Mouse (Mus musculus): Measurements from ENCODE around the gene Nop53. TPM values are rescaled to one million over a fixed set of nuclear protein-coding genes. Genes with fewer than 3 reads are reported as not detected.

Gene Nop53
- polyA plus RNA-seq, 1 experiment: 147 TPM

DNA sequence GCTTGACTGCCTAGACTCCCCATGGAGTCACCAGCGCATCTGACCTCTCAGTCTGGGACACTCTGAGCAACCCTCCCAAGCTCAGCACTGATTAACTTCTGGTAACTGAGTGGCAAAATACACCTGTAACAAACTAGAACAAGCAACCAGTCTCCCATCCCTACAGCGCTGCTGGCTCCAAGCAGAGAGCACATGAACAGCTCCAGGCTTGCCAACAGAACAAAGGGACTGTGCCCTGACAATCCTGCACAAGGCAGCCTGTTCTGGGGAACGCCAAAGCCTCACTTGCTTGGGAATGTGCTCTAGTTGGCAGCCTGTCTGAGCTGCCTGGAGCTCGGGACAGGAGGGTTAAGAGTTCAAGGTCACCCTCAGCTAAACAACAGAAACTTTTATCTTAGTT lies 35.7 kb upstream of the Nop53 start:
- peaks cover 22% of the 10 kb centered on the region for H3K36me3 ChIP-seq (ENCODE audit: control insufficient read depth, insufficient read depth, low read length)
- no peaks in the 10 kb centered on the region for H3K27me3 ChIP-seq (ENCODE audit: control insufficient read depth, insufficient read depth, low read length)
- WGBS: 90% methylated on average over 4 of the region's 4 CpGs
- H3K27ac ChIP-seq (ENCODE audit: insufficient read depth, low read length): no peak overlapping the region
- H3K4me3 ChIP-seq (ENCODE audit: extremely low read depth, insufficient read depth, insufficient read length): no peak overlapping the region
- no peaks in the 10 kb centered on the region for H3K4me1 ChIP-seq (ENCODE audit: control insufficient read depth, insufficient read depth, insufficient read length)
- no peak for DNase-seq (ENCODE audit: low read depth in 1 of 2, low spot score in 2 of 2)
- TF ChIP-seq CTCF (IDR thresholded peaks at IDR 0.05; ENCODE audit: extremely low read depth, insufficient read depth, insufficient read length, insufficient replicate concordance) (no peak), POLR2A (IDR thresholded peaks at IDR 0.05; ENCODE audit: low read depth, low read length) (no peak)

DNA sequence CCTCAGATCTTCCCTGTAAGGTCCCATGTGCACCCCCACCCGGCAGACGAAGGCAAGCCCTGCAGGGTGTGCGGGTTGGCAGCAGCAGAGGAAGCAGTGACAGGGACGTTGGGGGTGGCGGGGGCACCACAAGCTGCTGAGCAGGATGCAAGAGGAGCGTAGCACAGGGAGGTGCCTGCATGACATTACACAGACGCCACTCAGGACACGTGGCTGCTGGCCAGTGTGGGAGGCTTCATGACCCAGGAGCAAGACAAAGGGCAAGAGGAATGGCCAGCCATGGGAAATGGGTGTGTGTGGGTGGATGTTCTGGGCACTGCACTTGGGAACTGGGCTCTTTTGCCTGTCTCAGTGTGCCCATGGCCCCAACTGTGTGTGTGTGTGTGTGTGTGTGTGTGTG lies 34.4 kb upstream of the Nop53 start:
- 74% methylated on average over 8 of the region's 8 CpGs for WGBS
- Histone ChIP-seq H3K27ac (ENCODE audit: insufficient read depth, low read length) (no peak overlapping the region), H3K4me1 (ENCODE audit: control insufficient read depth, insufficient read depth, insufficient read length) (no peaks in the 10 kb centered on the region), H3K36me3 (ENCODE audit: control insufficient read depth, insufficient read depth, low read length) (peaks cover 25% of the 10 kb centered on the region), H3K4me3 (ENCODE audit: extremely low read depth, insufficient read depth, insufficient read length) (no peak overlapping the region), H3K27me3 (ENCODE audit: control insufficient read depth, insufficient read depth, low read length) (no peaks in the 10 kb centered on the region)
- DNase-seq (ENCODE audit: low read depth in 1 of 2, low spot score in 2 of 2): no peak
- TF ChIP-seq CTCF (IDR thresholded peaks at IDR 0.05; ENCODE audit: extremely low read depth, insufficient read depth, insufficient read length, insufficient replicate concordance) (no peak), POLR2A (IDR thresholded peaks at IDR 0.05; ENCODE audit: low read depth, low read length) (no peak)

DNA sequence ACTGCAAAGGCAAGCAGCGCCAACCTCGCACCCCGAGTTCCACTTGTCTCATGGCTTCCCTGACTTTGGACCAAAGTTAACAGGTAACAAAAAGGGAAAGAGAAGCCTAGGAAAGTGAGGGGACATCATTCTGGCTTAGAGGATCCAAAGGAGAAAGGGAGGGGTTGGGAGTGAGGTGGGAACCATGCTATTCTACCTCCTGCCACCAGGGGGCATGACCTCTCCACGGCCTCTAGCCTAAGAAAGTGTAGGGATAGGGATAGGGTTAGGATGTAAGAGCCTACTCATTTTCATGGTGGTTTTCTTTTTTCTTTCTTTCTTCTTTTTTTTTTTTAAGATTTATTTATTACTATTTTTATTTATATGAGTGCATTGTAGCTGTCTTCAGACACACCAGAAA lies 30.0 kb upstream of the Nop53 start:
- DNase-seq (ENCODE audit: low read depth in 1 of 2, low spot score in 2 of 2): peak in 1 of 2 experiments; percentile 30
- Histone ChIP-seq H3K4me3 (ENCODE audit: extremely low read depth, insufficient read depth, insufficient read length) (no peak overlapping the region), H3K36me3 (ENCODE audit: control insufficient read depth, insufficient read depth, low read length) (peaks cover 40% of the 10 kb centered on the region), H3K27me3 (ENCODE audit: control insufficient read depth, insufficient read depth, low read length) (no peaks in the 10 kb centered on the region), H3K4me1 (ENCODE audit: control insufficient read depth, insufficient read depth, insufficient read length) (no peaks in the 10 kb centered on the region), H3K27ac (ENCODE audit: insufficient read depth, low read length) (no peak overlapping the region)
- WGBS: 75% methylated on average over 4 of the region's 4 CpGs
- no peak for TF ChIP-seq POLR2A (IDR thresholded peaks at IDR 0.05; ENCODE audit: low read depth, low read length)
- peak; percentile 75; the same call in 1 of the 2 replicates for TF ChIP-seq CTCF (IDR thresholded peaks at IDR 0.05; ENCODE audit: extremely low read depth, insufficient read depth, insufficient read length, insufficient replicate concordance)

GRCm38 (mm10) chr7:15975451-15975850 lies 29.6 kb upstream of the Nop53 start:
- H3K36me3 ChIP-seq (ENCODE audit: control insufficient read depth, insufficient read depth, low read length): peaks cover 40% of the 10 kb centered on the region
- no peaks in the 10 kb centered on the region for H3K27me3 ChIP-seq (ENCODE audit: control insufficient read depth, insufficient read depth, low read length)
- no peak overlapping the region for H3K4me3 ChIP-seq (ENCODE audit: extremely low read depth, insufficient read depth, insufficient read length)
- no peak overlapping the region for H3K27ac ChIP-seq (ENCODE audit: insufficient read depth, low read length)
- DNase-seq (ENCODE audit: low read depth in 1 of 2, low spot score in 2 of 2): no peak
- H3K4me1 ChIP-seq (ENCODE audit: control insufficient read depth, insufficient read depth, insufficient read length): no peaks in the 10 kb centered on the region
- TF ChIP-seq POLR2A (IDR thresholded peaks at IDR 0.05; ENCODE audit: low read depth, low read length) (no peak), CTCF (IDR thresholded peaks at IDR 0.05; ENCODE audit: extremely low read depth, insufficient read depth, insufficient read length, insufficient replicate concordance) (no peak)
- 86% methylated on average over 10 of the region's 10 CpGs for WGBS

GRCm38 (mm10) chr7:15974712-15975111 lies 28.8 kb upstream of the Nop53 start:
- H3K27ac ChIP-seq (ENCODE audit: insufficient read depth, low read length): no peak overlapping the region
- TF ChIP-seq CTCF (IDR thresholded peaks at IDR 0.05; ENCODE audit: extremely low read depth, insufficient read depth, insufficient read length, insufficient replicate concordance) (peak; percentile 90), POLR2A (IDR thresholded peaks at IDR 0.05; ENCODE audit: low read depth, low read length) (no peak)
- no peak overlapping the region for H3K4me3 ChIP-seq (ENCODE audit: extremely low read depth, insufficient read depth, insufficient read length)
- peaks cover 38% of the 10 kb centered on the region for H3K36me3 ChIP-seq (ENCODE audit: control insufficient read depth, insufficient read depth, low read length)
- 25% methylated on average over 5 of the region's 5 CpGs for WGBS
- DNase-seq (ENCODE audit: low read depth in 1 of 2, low spot score in 2 of 2): peak; percentile 37 to 58
- H3K4me1 ChIP-seq (ENCODE audit: control insufficient read depth, insufficient read depth, insufficient read length): no peaks in the 10 kb centered on the region
- no peaks in the 10 kb centered on the region for H3K27me3 ChIP-seq (ENCODE audit: control insufficient read depth, insufficient read depth, low read length)

DNA sequence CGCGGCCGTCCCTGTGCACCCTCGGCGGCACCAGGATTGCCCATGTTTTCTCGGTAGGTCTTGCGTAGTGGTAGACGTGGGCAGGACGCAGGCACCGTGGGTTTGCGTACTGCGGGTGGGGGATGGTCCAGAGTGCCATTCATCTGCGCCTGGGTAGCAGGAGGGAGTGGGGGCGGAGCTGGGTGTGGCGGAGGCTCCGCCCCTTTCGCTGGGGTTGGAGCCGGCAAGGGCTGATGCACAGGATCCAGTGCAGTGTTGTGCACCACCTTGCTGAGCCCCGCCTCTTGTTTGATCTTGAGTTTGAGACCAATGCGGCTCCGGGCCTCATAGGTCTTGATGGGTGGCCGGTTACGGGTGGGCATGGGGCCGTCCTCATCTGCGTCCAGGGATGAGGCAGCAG lies 26.4 kb upstream of the Nop53 start:
- no peaks in the 10 kb centered on the region for H3K27me3 ChIP-seq (ENCODE audit: control insufficient read depth, insufficient read depth, low read length)
- H3K36me3 ChIP-seq (ENCODE audit: control insufficient read depth, insufficient read depth, low read length): peaks cover 26% of the 10 kb centered on the region
- H3K4me3 ChIP-seq (ENCODE audit: extremely low read depth, insufficient read depth, insufficient read length): no peak overlapping the region
- no peaks in the 10 kb centered on the region; the same call in 1 of the 2 replicates for H3K4me1 ChIP-seq (ENCODE audit: control insufficient read depth, insufficient read depth, insufficient read length)
- TF ChIP-seq POLR2A (IDR thresholded peaks at IDR 0.05; ENCODE audit: low read depth, low read length) (no peak), CTCF (IDR thresholded peaks at IDR 0.05; ENCODE audit: extremely low read depth, insufficient read depth, insufficient read length, insufficient replicate concordance) (no peak)
- 95% methylated on average over 25 of the region's 25 CpGs for WGBS
- no peak for DNase-seq (ENCODE audit: low read depth in 1 of 2, low spot score in 2 of 2)
- H3K27ac ChIP-seq (ENCODE audit: insufficient read depth, low read length): no peak overlapping the region

- Histone ChIP-seq H3K36me3 (ENCODE audit: control insufficient read depth, insufficient read depth, low read length) (peaks cover 17% of the 10 kb centered on the region), H3K4me1 (ENCODE audit: control insufficient read depth, insufficient read depth, insufficient read length) (no peaks in the 10 kb centered on the region; the same call in 1 of the 2 replicates), H3K27me3 (ENCODE audit: control insufficient read depth, insufficient read depth, low read length) (no peaks in the 10 kb centered on the region), H3K27ac (ENCODE audit: insufficient read depth, low read length) (no peak overlapping the region), H3K4me3 (ENCODE audit: extremely low read depth, insufficient read depth, insufficient read length) (no peak overlapping the region)
- TF ChIP-seq CTCF (IDR thresholded peaks at IDR 0.05; ENCODE audit: extremely low read depth, insufficient read depth, insufficient read length, insufficient replicate concordance) (no peak), POLR2A (IDR thresholded peaks at IDR 0.05; ENCODE audit: low read depth, low read length) (no peak)
- WGBS: 89% methylated on average over 3 of the region's 3 CpGs
- no peak for DNase-seq (ENCODE audit: low read depth in 1 of 2, low spot score in 2 of 2)
Measured at GRCm38 (mm10) chr7:15969674-15970073, 23.8 kb upstream of the Nop53 start.
